Mouse (Mus musculus): ENCODE data around the gene 1810049J17Rik. TPM values are rescaled to one million over a fixed set of nuclear protein-coding genes. Genes with fewer than 3 reads are reported as not detected.

Gene 1810049J17Rik
- polyA plus RNA-seq, 1 experiment = not detected

GRCm38 (mm10) chr15:12354281-12354810, 32.6 kb upstream of the 1810049J17Rik start:
- H3K4me1 ChIP-seq (ENCODE audit: control insufficient read depth, insufficient read depth, low read length) = peaks cover 4% of the 10 kb centered on the region; the same call in 1 of the 2 replicates
- no peak overlapping the region for H3K27ac ChIP-seq (ENCODE audit: insufficient read depth, low read depth, low read length)
- no peak overlapping the region for H3K4me3 ChIP-seq (ENCODE audit: insufficient read depth, low read depth, low read length)
- 96% methylated on average over 2 of the region's 2 CpGs for WGBS
- no peak for TF ChIP-seq CTCF (IDR thresholded peaks at IDR 0.05; ENCODE audit: insufficient read depth, low read depth, low read length)
- TF ChIP-seq POLR2A (IDR thresholded peaks at IDR 0.05; ENCODE audit: insufficient read depth, low read depth, low read length) = no peak

GRCm38 (mm10) chr15:12351470-12351869, 29.8 kb upstream of the 1810049J17Rik start:
- H3K4me3 ChIP-seq (ENCODE audit: insufficient read depth, low read depth, low read length) = no peak overlapping the region
- WGBS = 93% methylated on average over 7 of the region's 7 CpGs
- peaks cover 4% of the 10 kb centered on the region; the same call in 1 of the 2 replicates for H3K4me1 ChIP-seq (ENCODE audit: control insufficient read depth, insufficient read depth, low read length)
- H3K27ac ChIP-seq (ENCODE audit: insufficient read depth, low read depth, low read length) = no peak overlapping the region
- no peak for TF ChIP-seq CTCF (IDR thresholded peaks at IDR 0.05; ENCODE audit: insufficient read depth, low read depth, low read length)
- no peak for TF ChIP-seq POLR2A (IDR thresholded peaks at IDR 0.05; ENCODE audit: insufficient read depth, low read depth, low read length)

- Histone ChIP-seq H3K27ac (ENCODE audit: insufficient read depth, low read depth, low read length) (no peak overlapping the region), H3K4me3 (ENCODE audit: insufficient read depth, low read depth, low read length) (no peak overlapping the region), H3K4me1 (ENCODE audit: control insufficient read depth, insufficient read depth, low read length) (peaks cover 6% of the 10 kb centered on the region; the same call in 1 of the 2 replicates)
- 48% methylated on average over 5 of the region's 5 CpGs for WGBS
- TF ChIP-seq POLR2A (IDR thresholded peaks at IDR 0.05; ENCODE audit: insufficient read depth, low read depth, low read length) (no peak), CTCF (IDR thresholded peaks at IDR 0.05; ENCODE audit: insufficient read depth, low read depth, low read length) (no peak)
These were observed 28.1 kb upstream of the 1810049J17Rik start for GRCm38 (mm10) chr15:12349840-12350239.

GRCm38 (mm10) chr15:12348950-12349349, 27.3 kb upstream of the 1810049J17Rik start:
- WGBS = 90% methylated on average over 3 of the region's 3 CpGs
- Histone ChIP-seq H3K4me3 (ENCODE audit: insufficient read depth, low read depth, low read length) (no peak overlapping the region), H3K4me1 (ENCODE audit: control insufficient read depth, insufficient read depth, low read length) (peaks cover 6% of the 10 kb centered on the region; the same call in 1 of the 2 replicates), H3K27ac (ENCODE audit: insufficient read depth, low read depth, low read length) (no peak overlapping the region)
- TF ChIP-seq CTCF (IDR thresholded peaks at IDR 0.05; ENCODE audit: insufficient read depth, low read depth, low read length) = no peak
- TF ChIP-seq POLR2A (IDR thresholded peaks at IDR 0.05; ENCODE audit: insufficient read depth, low read depth, low read length) = no peak

- H3K27ac ChIP-seq (ENCODE audit: insufficient read depth, low read depth, low read length) = no peak overlapping the region
- WGBS = 90% methylated on average over 3 of the region's 3 CpGs
- no peak overlapping the region for H3K4me3 ChIP-seq (ENCODE audit: insufficient read depth, low read depth, low read length)
- no peak for TF ChIP-seq POLR2A (IDR thresholded peaks at IDR 0.05; ENCODE audit: insufficient read depth, low read depth, low read length)
- H3K4me1 ChIP-seq (ENCODE audit: control insufficient read depth, insufficient read depth, low read length) = peaks cover 6% of the 10 kb centered on the region; the same call in 1 of the 2 replicates
These were observed 25.2 kb upstream of the 1810049J17Rik start for GRCm38 (mm10) chr15:12346916-12347315.

GRCm38 (mm10) chr15:12341401-12341758, 19.7 kb upstream of the 1810049J17Rik start:
- Histone ChIP-seq H3K4me1 (ENCODE audit: control insufficient read depth, insufficient read depth, low read length) (peaks cover 6% of the 10 kb centered on the region), H3K4me3 (ENCODE audit: insufficient read depth, low read depth, low read length) (no peak overlapping the region), H3K27ac (ENCODE audit: insufficient read depth, low read depth, low read length) (no peak overlapping the region)
- 33% methylated on average over 4 of the region's 4 CpGs for WGBS
- TF ChIP-seq CTCF (IDR thresholded peaks at IDR 0.05; ENCODE audit: insufficient read depth, low read depth, low read length) = no peak
- no peak for TF ChIP-seq POLR2A (IDR thresholded peaks at IDR 0.05; ENCODE audit: insufficient read depth, low read depth, low read length)

GRCm38 (mm10) chr15:12340536-12341400, 19.1 kb upstream of the 1810049J17Rik start:
- H3K4me1 ChIP-seq (ENCODE audit: control insufficient read depth, insufficient read depth, low read length) = peaks cover 7% of the 10 kb centered on the region
- H3K27ac ChIP-seq (ENCODE audit: insufficient read depth, low read depth, low read length) = no peak overlapping the region
- WGBS = 54% methylated on average over 5 of the region's 5 CpGs
- no peak for TF ChIP-seq CTCF (IDR thresholded peaks at IDR 0.05; ENCODE audit: insufficient read depth, low read depth, low read length)
- no peak for TF ChIP-seq POLR2A (IDR thresholded peaks at IDR 0.05; ENCODE audit: insufficient read depth, low read depth, low read length)
- H3K4me3 ChIP-seq (ENCODE audit: insufficient read depth, low read depth, low read length) = no peak overlapping the region

GRCm38 (mm10) chr15:12337779-12338137, 16.1 kb upstream of the 1810049J17Rik start:
- Histone ChIP-seq H3K4me3 (ENCODE audit: insufficient read depth, low read depth, low read length) (no peak overlapping the region), H3K27ac (ENCODE audit: insufficient read depth, low read depth, low read length) (no peak overlapping the region), H3K4me1 (ENCODE audit: control insufficient read depth, insufficient read depth, low read length) (peaks cover 6% of the 10 kb centered on the region)
- WGBS = 41% methylated on average over 3 of the region's 3 CpGs
- no peak for TF ChIP-seq CTCF (IDR thresholded peaks at IDR 0.05; ENCODE audit: insufficient read depth, low read depth, low read length)

GRCm38 (mm10) chr15:12337030-12337778, 15.5 kb upstream of the 1810049J17Rik start:
- WGBS = 77% methylated on average over 4 of the region's 4 CpGs
- Histone ChIP-seq H3K4me1 (ENCODE audit: control insufficient read depth, insufficient read depth, low read length) (peaks cover 6% of the 10 kb centered on the region), H3K27ac (ENCODE audit: insufficient read depth, low read depth, low read length) (no peak overlapping the region), H3K4me3 (ENCODE audit: insufficient read depth, low read depth, low read length) (no peak overlapping the region)
- TF ChIP-seq CTCF (IDR thresholded peaks at IDR 0.05; ENCODE audit: insufficient read depth, low read depth, low read length) = no peak
- TF ChIP-seq POLR2A (IDR thresholded peaks at IDR 0.05; ENCODE audit: insufficient read depth, low read depth, low read length) = no peak
